Mouse (Mus musculus): Measurements from ENCODE around the gene Kif17.
"Not testable (repeated sequence)": the region's sequence is repeated elsewhere in the genome, so short reads cannot be mapped to it uniquely, and the experiment has no call there.

Gene Kif17

GRCm38 (mm10) chr4:138315781-138316180, 65.5 kb downstream of the Kif17 start:
- no peak for DNase-seq (ENCODE audit: low spot score)

GRCm38 (mm10) chr4:138316369-138316768, 66.1 kb downstream of the Kif17 start:
- no peak for DNase-seq (ENCODE audit: low spot score)

- DNase-seq (ENCODE audit: low spot score) = no peak
Measured at GRCm38 (mm10) chr4:138318509-138319266, 68.5 kb downstream of the Kif17 start.

- DNase-seq (ENCODE audit: low spot score) = peak; percentile 77
Measured at GRCm38 (mm10) chr4:138319508-138319907, 69.3 kb downstream of the Kif17 start.

GRCm38 (mm10) chr4:138320711-138321110, 70.5 kb downstream of the Kif17 start:
- DNase-seq (ENCODE audit: low spot score) = no peak

- no peak for DNase-seq (ENCODE audit: low spot score)
Measured at GRCm38 (mm10) chr4:138321488-138321887, 71.3 kb downstream of the Kif17 start.

GRCm38 (mm10) chr4:138322692-138323091, 72.5 kb downstream of the Kif17 start:
- no peak for DNase-seq (ENCODE audit: low spot score)

- DNase-seq (ENCODE audit: low spot score) = no peak
Measured at GRCm38 (mm10) chr4:138323753-138324152, 73.5 kb downstream of the Kif17 start.

GRCm38 (mm10) chr4:138324451-138324850, 74.2 kb downstream of the Kif17 start:
- no peak for DNase-seq (ENCODE audit: low spot score)

- DNase-seq (ENCODE audit: low spot score) = peak; percentile 91
Measured at GRCm38 (mm10) chr4:138325466-138326076, 75.3 kb downstream of the Kif17 start.

GRCm38 (mm10) chr4:138326077-138326695, 76.0 kb downstream of the Kif17 start, which contains the start of gene Pink1:
Gene Pink1 (minus strand): TSS chr4:138326307.
- peak; percentile 91 for DNase-seq (ENCODE audit: low spot score)

- DNase-seq (ENCODE audit: low spot score) = not testable (repeated sequence)
Measured at GRCm38 (mm10) chr4:138327155-138327554, 76.9 kb downstream of the Kif17 start.

- no peak for DNase-seq (ENCODE audit: low spot score)
Measured at GRCm38 (mm10) chr4:138327891-138328470, 77.7 kb downstream of the Kif17 start.

- no peak for DNase-seq (ENCODE audit: low spot score)
Measured at GRCm38 (mm10) chr4:138330264-138330671, 80.0 kb downstream of the Kif17 start.

- no peak for DNase-seq (ENCODE audit: low spot score)
Measured at GRCm38 (mm10) chr4:138331647-138332046, 81.4 kb downstream of the Kif17 start.

GRCm38 (mm10) chr4:138333135-138333534, 82.9 kb downstream of the Kif17 start:
- no peak for DNase-seq (ENCODE audit: low spot score)

- DNase-seq (ENCODE audit: low spot score) = no peak
Measured at GRCm38 (mm10) chr4:138335036-138335435, 84.8 kb downstream of the Kif17 start.

- DNase-seq (ENCODE audit: low spot score) = no peak
Measured at GRCm38 (mm10) chr4:138335648-138336047, 85.4 kb downstream of the Kif17 start.

- DNase-seq (ENCODE audit: low spot score) = no peak
Measured at GRCm38 (mm10) chr4:138336876-138337275, 86.6 kb downstream of the Kif17 start.

- no peak for DNase-seq (ENCODE audit: low spot score)
Measured at GRCm38 (mm10) chr4:138337341-138337740, 87.1 kb downstream of the Kif17 start.

GRCm38 (mm10) chr4:138339963-138340362, 89.7 kb downstream of the Kif17 start:
- no peak for DNase-seq (ENCODE audit: low spot score)

GRCm38 (mm10) chr4:138341393-138341792, 91.2 kb downstream of the Kif17 start:
- no peak for DNase-seq (ENCODE audit: low spot score)

GRCm38 (mm10) chr4:138342048-138342447, 91.8 kb downstream of the Kif17 start:
- no peak for DNase-seq (ENCODE audit: low spot score)

Measured in left cerebral cortex, adult 11 months (tissue).